Mouse (Mus musculus): ENCODE measurements around the gene Hltf. TPM values are rescaled to one million over a fixed set of nuclear protein-coding genes. Genes with fewer than 3 reads are reported as not detected.

Gene Hltf
- polyA plus RNA-seq, 1 experiment from 2014 or later = 20.1 TPM

DNA sequence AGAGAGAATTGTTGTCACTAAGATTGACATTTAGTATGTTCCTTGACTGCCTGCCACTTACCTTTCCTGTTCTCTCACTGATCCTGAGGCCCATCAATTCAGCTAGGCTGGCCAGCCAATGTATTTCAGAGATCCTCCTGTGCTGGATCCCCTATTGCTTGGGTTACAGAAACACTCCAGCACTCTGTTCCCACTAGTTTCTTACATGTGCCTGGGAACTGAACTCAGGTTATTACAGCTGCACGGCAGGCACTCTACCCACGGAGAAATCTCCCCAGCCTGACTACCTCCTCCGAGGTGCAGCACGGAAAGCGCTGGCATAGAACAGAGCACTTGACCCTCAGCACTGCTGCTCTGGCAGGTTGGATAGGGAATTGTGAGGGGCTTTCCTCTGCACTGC lies 90.0 kb downstream of the Hltf start:
- Histone ChIP-seq H3K9me3 (ENCODE audit: control insufficient read depth, low read length) (no peaks in the 10 kb centered on the region), H3K4me3 (ENCODE audit: low read depth, low read length) (no peak overlapping the region), H3K9ac (ENCODE audit: low read length) (no peak overlapping the region), H3K27ac (ENCODE audit: low read depth, low read length) (no peak overlapping the region), H3K4me2 (no peak overlapping the region), H3K36me3 (ENCODE audit: control insufficient read depth, insufficient read depth, low read length) (no peaks in the 10 kb centered on the region), H3K4me1 (ENCODE audit: control insufficient read depth, insufficient read depth, low read length) (peaks cover 6% of the 10 kb centered on the region; the same call in 1 of the 2 replicates), H3K27me3 (ENCODE audit: control insufficient read depth, insufficient read depth, low read length) (no peaks in the 10 kb centered on the region)
- ATAC-seq (ENCODE audit: low FRiP score) = no peak
- WGBS = 77% methylated on average over 5 of the region's 5 CpGs
- no peak for DNase-seq (ENCODE audit: low spot score, missing footprints)

DNA sequence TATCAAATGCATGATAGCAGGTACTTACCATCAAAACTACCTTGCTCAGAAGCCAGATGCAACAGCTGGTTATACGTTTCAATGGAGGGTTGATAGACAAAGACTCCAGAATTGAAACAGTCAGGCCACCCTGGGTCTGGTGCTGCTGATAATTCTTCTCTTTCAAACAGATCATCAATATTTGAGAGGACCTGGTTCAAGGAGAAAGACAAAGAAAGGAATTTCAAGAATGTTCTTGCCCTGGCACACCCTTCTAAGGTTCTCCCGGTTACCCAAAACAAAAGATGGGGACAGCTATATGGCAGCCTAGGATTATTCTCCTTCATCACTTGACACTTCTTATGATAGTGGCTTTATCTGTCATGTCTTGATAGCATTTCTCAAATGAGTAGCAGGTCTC lies 92.9 kb downstream of the Hltf start:
- Histone ChIP-seq H3K4me1 (ENCODE audit: control insufficient read depth, insufficient read depth, low read length) (peaks cover 5% of the 10 kb centered on the region; the same call in 1 of the 2 replicates), H3K4me2 (no peak overlapping the region), H3K9me3 (ENCODE audit: control insufficient read depth, low read length) (no peaks in the 10 kb centered on the region), H3K9ac (ENCODE audit: low read length) (no peak overlapping the region), H3K27ac (ENCODE audit: low read depth, low read length) (no peak overlapping the region), H3K27me3 (ENCODE audit: control insufficient read depth, insufficient read depth, low read length) (no peaks in the 10 kb centered on the region), H3K36me3 (ENCODE audit: control insufficient read depth, insufficient read depth, low read length) (no peaks in the 10 kb centered on the region), H3K4me3 (ENCODE audit: low read depth, low read length) (no peak overlapping the region)
- DNase-seq (ENCODE audit: low spot score, missing footprints) (no peak), ATAC-seq (ENCODE audit: low FRiP score) (no peak)
- 80% methylated on average over 2 of the region's 2 CpGs for WGBS

DNA sequence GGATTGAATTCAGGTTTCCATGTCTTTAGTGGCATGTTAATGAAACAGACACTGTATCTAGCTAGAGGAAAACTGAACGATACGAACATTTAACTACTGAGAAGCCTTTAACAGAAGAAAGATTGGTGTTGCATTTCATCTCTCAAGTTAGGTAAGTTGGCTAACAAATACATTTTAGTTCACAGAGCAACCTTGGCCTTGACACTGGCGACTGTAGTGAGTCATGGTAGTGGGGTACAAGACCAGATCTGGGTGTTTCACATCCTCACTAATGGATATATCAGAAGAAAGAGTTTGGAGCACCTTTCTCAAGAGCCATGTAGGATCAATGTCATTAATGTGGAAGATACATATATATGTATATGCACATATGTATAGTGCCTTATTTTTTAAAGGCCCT lies 94.0 kb downstream of the Hltf start:
- ATAC-seq (ENCODE audit: low FRiP score) (no peak), DNase-seq (ENCODE audit: low spot score, missing footprints) (no peak)
- Histone ChIP-seq H3K36me3 (ENCODE audit: control insufficient read depth, insufficient read depth, low read length) (no peaks in the 10 kb centered on the region), H3K4me3 (ENCODE audit: low read depth, low read length) (no peak overlapping the region), H3K9ac (ENCODE audit: low read length) (no peak overlapping the region), H3K4me1 (ENCODE audit: control insufficient read depth, insufficient read depth, low read length) (peaks cover under 1% of the 10 kb centered on the region; the same call in 1 of the 2 replicates), H3K4me2 (no peak overlapping the region), H3K27me3 (ENCODE audit: control insufficient read depth, insufficient read depth, low read length) (no peaks in the 10 kb centered on the region), H3K27ac (ENCODE audit: low read depth, low read length) (no peak overlapping the region), H3K9me3 (ENCODE audit: control insufficient read depth, low read length) (no peaks in the 10 kb centered on the region)
- 88% methylated on average over 3 of the region's 3 CpGs for WGBS

DNA sequence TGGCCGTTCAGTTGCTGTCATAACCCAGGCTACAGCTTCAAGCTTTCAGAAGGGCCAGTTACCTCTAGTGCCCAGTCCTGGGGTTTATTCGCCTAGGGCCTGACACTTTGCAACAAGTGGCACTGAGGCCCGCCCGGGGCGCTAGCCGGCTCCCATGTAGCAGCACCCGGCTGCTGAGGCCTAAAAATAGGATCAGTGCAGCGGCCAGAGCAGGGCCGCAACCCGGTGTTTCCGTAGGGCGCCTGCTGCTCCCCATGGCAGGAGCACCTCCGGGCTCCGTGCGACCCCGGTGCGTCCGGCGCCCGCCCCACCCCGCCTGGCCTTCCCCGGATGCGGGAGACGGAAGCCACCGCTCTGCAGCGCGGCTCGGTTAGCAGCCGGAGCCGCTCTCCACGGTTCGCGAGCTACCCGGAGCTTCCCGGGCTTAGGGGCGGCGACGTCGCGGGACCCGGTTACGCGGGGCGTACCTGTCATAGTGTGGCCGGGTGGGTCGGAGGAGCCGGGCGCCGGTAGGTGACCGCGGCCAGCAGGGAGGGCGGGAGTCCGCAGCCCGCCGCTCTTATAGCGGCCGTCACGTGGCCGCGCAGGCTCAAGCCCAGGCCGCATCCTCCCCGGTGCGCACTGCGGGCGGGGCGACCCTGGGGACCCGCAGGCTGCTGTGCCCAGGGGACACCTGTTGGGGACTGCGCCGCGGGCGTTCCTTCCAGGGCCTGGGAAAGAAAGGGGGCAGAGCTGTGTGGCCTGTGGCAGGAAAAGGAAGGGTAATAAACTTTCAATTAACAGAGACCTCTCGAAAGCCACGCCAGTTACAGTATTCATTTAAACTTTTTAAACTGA lies 97.1 kb downstream of the Hltf start, which contains the start of gene Gyg:
Gene Gyg (minus strand): TSS at position 787 of the 837 bp plus-strand sequence.
- DNase-seq (ENCODE audit: low spot score, missing footprints) (peak; percentile 94), ATAC-seq (ENCODE audit: low FRiP score) (peak; percentile 95)
- H3K4me2 ChIP-seq = peak within 1 kb of the TSS; percentile 90
- peak within 1 kb of the TSS; percentile 76 for H3K4me3 ChIP-seq (ENCODE audit: low read depth, low read length)
- no peaks in the 10 kb centered on the region for H3K27me3 ChIP-seq (ENCODE audit: control insufficient read depth, insufficient read depth, low read length)
- no peaks in the 10 kb centered on the region; the same call in 1 of the 2 replicates for H3K4me1 ChIP-seq (ENCODE audit: control insufficient read depth, insufficient read depth, low read length)
- H3K9me3 ChIP-seq (ENCODE audit: control insufficient read depth, low read length) = no peaks in the 10 kb centered on the region; the same call in 1 of the 2 replicates
- peak within 1 kb of the TSS; percentile 85 for H3K9ac ChIP-seq (ENCODE audit: low read length)
- no peak within 1 kb of the TSS for H3K27ac ChIP-seq (ENCODE audit: low read depth, low read length)
- WGBS = 1% methylated on average over 59 of the region's 73 CpGs
- no peaks in the 10 kb centered on the region for H3K36me3 ChIP-seq (ENCODE audit: control insufficient read depth, insufficient read depth, low read length)

DNA sequence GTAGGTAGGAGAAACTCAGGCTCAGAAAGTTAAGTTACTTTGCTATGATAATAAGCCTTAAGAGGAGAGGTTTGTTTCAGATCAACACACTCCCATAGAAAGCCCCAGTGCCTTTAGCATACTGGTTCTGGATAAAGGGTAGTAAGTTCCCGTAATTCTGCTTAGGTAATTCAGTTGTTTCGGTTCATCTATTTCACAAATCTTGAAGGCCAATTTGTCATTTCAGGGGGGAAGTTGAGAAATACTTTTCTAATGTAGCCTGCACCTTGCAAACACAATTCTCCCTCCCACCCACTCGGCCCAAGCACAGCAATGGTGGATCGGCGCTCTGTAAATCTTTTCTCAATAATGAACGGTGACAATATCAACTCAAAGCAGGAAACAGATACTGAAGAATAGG lies 97.9 kb downstream of the Hltf start:
- 81% methylated on average over 6 of the region's 6 CpGs for WGBS
- ATAC-seq (ENCODE audit: low FRiP score) (no peak), DNase-seq (ENCODE audit: low spot score, missing footprints) (no peak)
- Histone ChIP-seq H3K27ac (ENCODE audit: low read depth, low read length) (no peak overlapping the region), H3K36me3 (ENCODE audit: control insufficient read depth, insufficient read depth, low read length) (no peaks in the 10 kb centered on the region), H3K4me2 (peak overlapping the region; percentile 90), H3K27me3 (ENCODE audit: control insufficient read depth, insufficient read depth, low read length) (no peaks in the 10 kb centered on the region), H3K4me3 (ENCODE audit: low read depth, low read length) (no peak overlapping the region; the same call in 1 of the 2 replicates), H3K4me1 (ENCODE audit: control insufficient read depth, insufficient read depth, low read length) (no peaks in the 10 kb centered on the region; the same call in 1 of the 2 replicates), H3K9me3 (ENCODE audit: control insufficient read depth, low read length) (no peaks in the 10 kb centered on the region; the same call in 1 of the 2 replicates), H3K9ac (ENCODE audit: low read length) (no peak overlapping the region)

DNA sequence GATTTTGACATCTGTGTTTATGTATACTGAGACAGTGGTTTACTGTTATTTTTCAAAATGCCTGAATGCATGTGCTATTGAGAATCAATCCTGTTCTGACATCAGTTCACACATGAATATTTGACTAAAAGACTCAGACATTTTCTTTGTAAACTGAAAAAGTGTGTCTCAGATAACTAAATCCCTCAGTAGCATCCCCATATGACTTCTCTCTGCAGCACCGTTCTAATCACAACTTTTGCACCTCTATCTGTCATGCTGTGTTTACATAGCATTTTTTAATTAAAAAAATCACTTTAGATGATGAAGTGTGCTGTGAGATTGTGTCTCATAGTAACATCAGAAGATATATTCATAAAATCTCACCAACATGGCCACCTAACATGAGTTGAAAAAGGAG lies 109.9 kb downstream of the Hltf start:
- no peaks in the 10 kb centered on the region for H3K9me3 ChIP-seq (ENCODE audit: control insufficient read depth, low read length)
- DNase-seq (ENCODE audit: low spot score, missing footprints) = no peak
- H3K4me3 ChIP-seq (ENCODE audit: low read depth, low read length) = no peak overlapping the region
- no peaks in the 10 kb centered on the region for H3K27me3 ChIP-seq (ENCODE audit: control insufficient read depth, insufficient read depth, low read length)
- no peak overlapping the region for H3K27ac ChIP-seq (ENCODE audit: low read depth, low read length)
- no peaks in the 10 kb centered on the region for H3K4me1 ChIP-seq (ENCODE audit: control insufficient read depth, insufficient read depth, low read length)
- no peak overlapping the region for H3K9ac ChIP-seq (ENCODE audit: low read length)
- 81% methylated on average over 1 of the region's 1 CpGs for WGBS
- ATAC-seq (ENCODE audit: low FRiP score) = no peak
- H3K4me2 ChIP-seq = no peak overlapping the region
- H3K36me3 ChIP-seq (ENCODE audit: control insufficient read depth, insufficient read depth, low read length) = no peaks in the 10 kb centered on the region

Other genes with a start within 250 kb of the Hltf start
- 8.1 and 8.4 TPM in 2 replicates for gene Cp, start 100.8 kb upstream of the Hltf start, polyA plus RNA-seq (2014; fragmentation: Nextera tagmentation; extraction: Ambion mirVana)
- 12.1 TPM in 2 replicates for gene Hps3, start 22.5 kb upstream of the Hltf start, polyA plus RNA-seq (2014; fragmentation: Nextera tagmentation; extraction: Ambion mirVana)
- 32.7 and 33.0 TPM in 2 replicates for gene Gyg, start 97.5 kb downstream of the Hltf start, polyA plus RNA-seq (2014; fragmentation: Nextera tagmentation; extraction: Ambion mirVana)
- gene Cpa3, start 184.4 kb downstream of the Hltf start, polyA plus RNA-seq (2014; fragmentation: Nextera tagmentation; extraction: Ambion mirVana) = 0.25 and 0.27 TPM in 2 replicates
- not detected in 2 replicates for gene Cpb1, start 217.9 kb downstream of the Hltf start, polyA plus RNA-seq (2014; fragmentation: Nextera tagmentation; extraction: Ambion mirVana)

Measured in midbrain, embryonic 11.5 days (tissue).